Mouse (Mus musculus): Measurements from ENCODE around the gene Prr15l. TPM values are rescaled to one million over a fixed set of nuclear protein-coding genes. Genes with fewer than 3 reads are reported as not detected.

The Prr15l gene
- polyA plus RNA-seq, 1 experiment, result 137 TPM

GRCm38 (mm10) chr11:96940578-96941465 is 12.9 kb downstream of the Prr15l start:
- H3K4me1 ChIP-seq (ENCODE audit: control insufficient read depth, insufficient read depth, insufficient read length, low read length), result peaks cover 42% of the 10 kb centered on the region
- no peaks in the 10 kb centered on the region for H3K27me3 ChIP-seq (ENCODE audit: control insufficient read depth, insufficient read depth, low read length)
- 57% methylated on average over 16 of the region's 16 CpGs for WGBS
- H3K4me3 ChIP-seq (ENCODE audit: low read depth, low read length), result no peak overlapping the region
- H3K36me3 ChIP-seq (ENCODE audit: control insufficient read depth, insufficient read depth, low read length), result peaks cover 31% of the 10 kb centered on the region
- TF ChIP-seq POLR2A (IDR thresholded peaks at IDR 0.05; ENCODE audit: low read depth, low read length) (no peak), CTCF (IDR thresholded peaks at IDR 0.05; ENCODE audit: extremely low read depth, insufficient read length, insufficient replicate concordance, low read depth, low read length) (peak; percentile 7; the same call in 1 of the 2 replicates)
- no peak overlapping the region for H3K27ac ChIP-seq (ENCODE audit: insufficient read depth, low read depth, low read length)

GRCm38 (mm10) chr11:96941989-96942590 is 14.2 kb downstream of the Prr15l start:
- Histone ChIP-seq H3K4me3 (ENCODE audit: low read depth, low read length) (no peak overlapping the region), H3K27me3 (ENCODE audit: control insufficient read depth, insufficient read depth, low read length) (no peaks in the 10 kb centered on the region), H3K4me1 (ENCODE audit: control insufficient read depth, insufficient read depth, insufficient read length, low read length) (peaks cover 38% of the 10 kb centered on the region), H3K27ac (ENCODE audit: insufficient read depth, low read depth, low read length) (peak overlapping the region; percentile 46), H3K36me3 (ENCODE audit: control insufficient read depth, insufficient read depth, low read length) (peaks cover 21% of the 10 kb centered on the region)
- no peak for TF ChIP-seq POLR2A (IDR thresholded peaks at IDR 0.05; ENCODE audit: low read depth, low read length)
- TF ChIP-seq CTCF (IDR thresholded peaks at IDR 0.05; ENCODE audit: extremely low read depth, insufficient read length, insufficient replicate concordance, low read depth, low read length), result no peak
- 32% methylated on average over 6 of the region's 6 CpGs for WGBS

GRCm38 (mm10) chr11:96943746-96944304 is 15.9 kb downstream of the Prr15l start, which contains the start of gene Pnpo:
Gene Pnpo, minus strand, starts transcription at chr11:96943986.
- under 1% methylated on average over 29 of the region's 29 CpGs for WGBS
- TF ChIP-seq CTCF (IDR thresholded peaks at IDR 0.05; ENCODE audit: extremely low read depth, insufficient read length, insufficient replicate concordance, low read depth, low read length) (no peak), POLR2A (IDR thresholded peaks at IDR 0.05; ENCODE audit: low read depth, low read length) (peak; percentile 45; the same call in 1 of the 2 replicates)

GRCm38 (mm10) chr11:96944844-96945580 is 17.1 kb downstream of the Prr15l start:
- 17% methylated on average over 14 of the region's 14 CpGs for WGBS
- peaks cover 8% of the 10 kb centered on the region; the same call in 1 of the 2 replicates for H3K36me3 ChIP-seq (ENCODE audit: control insufficient read depth, insufficient read depth, low read length)
- TF ChIP-seq POLR2A (IDR thresholded peaks at IDR 0.05; ENCODE audit: low read depth, low read length) (no peak), CTCF (IDR thresholded peaks at IDR 0.05; ENCODE audit: extremely low read depth, insufficient read length, insufficient replicate concordance, low read depth, low read length) (no peak)
- peak overlapping the region; percentile 48 for H3K4me3 ChIP-seq (ENCODE audit: low read depth, low read length)
- H3K4me1 ChIP-seq (ENCODE audit: control insufficient read depth, insufficient read depth, insufficient read length, low read length), result peaks cover 19% of the 10 kb centered on the region; the same call in 1 of the 2 replicates
- peak overlapping the region; percentile 48 for H3K27ac ChIP-seq (ENCODE audit: insufficient read depth, low read depth, low read length)
- no peaks in the 10 kb centered on the region for H3K27me3 ChIP-seq (ENCODE audit: control insufficient read depth, insufficient read depth, low read length)

More at GRCm38 (mm10) chr11:96943746-96944304, 15.9 kb downstream of the Prr15l start, which contains the start of gene Pnpo:
- H3K27ac ChIP-seq (ENCODE audit: insufficient read depth, low read depth, low read length), result peak within 1 kb of the TSS; percentile 88
- H3K4me3 ChIP-seq (ENCODE audit: low read depth, low read length), result peak within 1 kb of the TSS; percentile 65
- H3K27me3 ChIP-seq (ENCODE audit: control insufficient read depth, insufficient read depth, low read length), result no peaks in the 10 kb centered on the region
- H3K4me1 ChIP-seq (ENCODE audit: control insufficient read depth, insufficient read depth, insufficient read length, low read length), result peaks cover 29% of the 10 kb centered on the region
- peaks cover 15% of the 10 kb centered on the region for H3K36me3 ChIP-seq (ENCODE audit: control insufficient read depth, insufficient read depth, low read length)

GRCm38 (mm10) chr11:96946498-96946897 is 18.6 kb downstream of the Prr15l start:
- H3K4me3 ChIP-seq (ENCODE audit: low read depth, low read length), result no peak overlapping the region
- peaks cover 12% of the 10 kb centered on the region; the same call in 1 of the 2 replicates for H3K4me1 ChIP-seq (ENCODE audit: control insufficient read depth, insufficient read depth, insufficient read length, low read length)
- H3K36me3 ChIP-seq (ENCODE audit: control insufficient read depth, insufficient read depth, low read length), result peaks cover 10% of the 10 kb centered on the region
- H3K27me3 ChIP-seq (ENCODE audit: control insufficient read depth, insufficient read depth, low read length), result no peaks in the 10 kb centered on the region
- 84% methylated on average over 9 of the region's 9 CpGs for WGBS
- no peak for TF ChIP-seq POLR2A (IDR thresholded peaks at IDR 0.05; ENCODE audit: low read depth, low read length)
- TF ChIP-seq CTCF (IDR thresholded peaks at IDR 0.05; ENCODE audit: extremely low read depth, insufficient read length, insufficient replicate concordance, low read depth, low read length), result no peak
- no peak overlapping the region for H3K27ac ChIP-seq (ENCODE audit: insufficient read depth, low read depth, low read length)

GRCm38 (mm10) chr11:96947849-96948248 is 19.9 kb downstream of the Prr15l start:
- no peak overlapping the region for H3K4me3 ChIP-seq (ENCODE audit: low read depth, low read length)
- H3K4me1 ChIP-seq (ENCODE audit: control insufficient read depth, insufficient read depth, insufficient read length, low read length), result peaks cover 10% of the 10 kb centered on the region; the same call in 1 of the 2 replicates
- no peak overlapping the region for H3K27ac ChIP-seq (ENCODE audit: insufficient read depth, low read depth, low read length)
- no peaks in the 10 kb centered on the region for H3K27me3 ChIP-seq (ENCODE audit: control insufficient read depth, insufficient read depth, low read length)
- 74% methylated on average over 4 of the region's 4 CpGs for WGBS
- H3K36me3 ChIP-seq (ENCODE audit: control insufficient read depth, insufficient read depth, low read length), result peaks cover 23% of the 10 kb centered on the region
- TF ChIP-seq POLR2A (IDR thresholded peaks at IDR 0.05; ENCODE audit: low read depth, low read length), result no peak
- TF ChIP-seq CTCF (IDR thresholded peaks at IDR 0.05; ENCODE audit: extremely low read depth, insufficient read length, insufficient replicate concordance, low read depth, low read length), result no peak

Measured in small intestine, adult 2 months (tissue).